Mouse (Mus musculus) kidney, adult 2 months (tissue): ENCODE measurements around the gene Macrod2. TPM values are rescaled to one million over a fixed set of nuclear protein-coding genes. Genes with fewer than 3 reads are reported as not detected.

Source experiments
- DNase-seq: peaks from one replicate; pipeline ENCODE4 v3.0.0; 2021
- H3K27ac ChIP-seq: fragments of 200-500 bp; 2 replicates; pipeline ENCODE4 v1.5.1; 2012; ENCODE audit warnings: low read depth, low read length, control low read depth, inconsistent platforms; ENCODE audit not compliant: insufficient read depth
- H3K27me3 ChIP-seq: fragments of 200-500 bp; replicated peaks from 2 replicates; pipeline ENCODE4 v1.6.1; 2012; ENCODE audit warnings: mild to moderate bottlenecking, moderate library complexity, low read length, inconsistent platforms; ENCODE audit not compliant: control insufficient read depth, insufficient read depth
- H3K36me3 ChIP-seq: fragments of 200-500 bp; 2 replicates; pipeline ENCODE4 v1.6.1; 2012; ENCODE audit warnings: mild to moderate bottlenecking, moderate library complexity, low read length, inconsistent platforms; ENCODE audit not compliant: control insufficient read depth, insufficient read depth
- H3K4me1 ChIP-seq: fragments of 200-500 bp; 2 replicates; pipeline ENCODE4 v1.6.1; 2011; ENCODE audit warnings: low read length; ENCODE audit not compliant: control insufficient read depth, insufficient read depth
- H3K4me3 ChIP-seq: fragments of 200-500 bp; 2 replicates; pipeline ENCODE4 v1.5.1; 2011; ENCODE audit warnings: mild to moderate bottlenecking, low read depth, low read length, control low read depth; ENCODE audit not compliant: insufficient read depth
- CTCF ChIP-seq: fragments of 200-500 bp; conservative IDR thresholded peaks from 2 replicates; pipeline ENCODE4 v1.5.1; 2011; ENCODE audit warnings: low read depth, mild to moderate bottlenecking, control low read depth, low read length, moderate library complexity, mixed read lengths; ENCODE audit not compliant: insufficient read depth, insufficient read length
- POLR2A ChIP-seq: fragments of 200-500 bp; IDR thresholded peaks from one replicate; pipeline ENCODE4 v1.6.1; 2011; ENCODE audit warnings: low read depth, low read length, control low read depth
- WGBS: fragments of 180-500 bp; shearing (Covaris S2); methylation state at CpG from one replicate; pipeline ENCODE4 v1.1.7; 2018; 5-methylcytosine and 5-hydroxymethylcytosine counted together
- polyA plus RNA-seq: library from polyadenylated mRNA; depleted of rRNA; stranded (reverse); fragments of >200 nt; gene quantifications from 2 replicates; pipeline ENCODE4 v1.2.3, GENCODE M21; 2012

Macrod2 gene
- polyA plus RNA-seq, 1 experiment, result 9.8 TPM

DNA sequence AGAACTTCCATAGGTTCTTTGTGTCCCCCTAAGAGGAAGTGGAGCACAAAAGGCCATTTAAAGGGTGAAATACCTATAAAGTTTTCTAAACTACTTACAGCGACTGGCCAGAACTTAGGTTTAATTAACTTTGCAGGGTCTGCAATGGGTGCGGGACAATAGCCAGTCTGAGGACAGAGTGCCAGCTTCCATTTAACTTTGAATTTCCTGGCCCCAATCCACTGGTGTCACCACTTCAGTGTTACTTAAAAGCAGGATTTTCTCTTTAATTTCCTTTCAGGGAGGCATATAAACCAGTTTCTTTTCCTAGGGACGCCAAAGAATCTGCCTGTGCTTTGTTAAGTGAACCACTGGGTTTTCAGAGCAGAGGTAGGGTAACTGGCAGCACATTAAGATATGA lies 303.5 kb downstream of the Macrod2 start:
- Histone ChIP-seq H3K27ac (no peak overlapping the region), H3K4me1 (no peaks in the 10 kb centered on the region), H3K36me3 (no peaks in the 10 kb centered on the region), H3K4me3 (no peak overlapping the region), H3K27me3 (no peaks in the 10 kb centered on the region)
- 62% methylated on average over 3 of the region's 3 CpGs for WGBS
- TF ChIP-seq POLR2A (no peak), CTCF (no peak)
- no peak for DNase-seq

DNA sequence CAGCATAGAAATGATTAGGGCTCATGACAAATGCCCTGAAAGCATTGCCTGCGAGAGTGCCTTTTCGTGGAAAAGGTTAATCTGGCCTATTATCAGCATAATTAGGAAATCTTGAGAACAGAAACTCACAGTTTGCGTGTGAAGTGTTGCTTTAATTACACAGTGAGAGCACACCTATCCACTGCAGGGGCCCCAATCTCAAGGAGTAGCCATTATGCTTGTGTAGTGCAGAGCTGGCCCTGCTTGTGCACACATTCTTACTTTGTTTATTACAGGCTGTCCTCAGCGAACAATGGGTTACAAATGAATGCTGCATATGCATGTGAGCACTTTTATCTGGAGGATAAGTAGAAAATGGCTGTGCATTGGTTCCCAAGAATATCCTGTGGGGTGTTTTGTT lies 308.3 kb downstream of the Macrod2 start:
- H3K4me3 ChIP-seq, result no peak overlapping the region
- 0 out of 2 replicates have a peak, but pooled peaks cover 3% of the 10 kb centered on the region for H3K4me1 ChIP-seq
- no peaks in the 10 kb centered on the region for H3K36me3 ChIP-seq
- no peak for DNase-seq
- WGBS, result 84% methylated on average over 4 of the region's 4 CpGs
- TF ChIP-seq CTCF (no peak), POLR2A (no peak)
- no peaks in the 10 kb centered on the region for H3K27me3 ChIP-seq
- H3K27ac ChIP-seq, result no peak overlapping the region

DNA sequence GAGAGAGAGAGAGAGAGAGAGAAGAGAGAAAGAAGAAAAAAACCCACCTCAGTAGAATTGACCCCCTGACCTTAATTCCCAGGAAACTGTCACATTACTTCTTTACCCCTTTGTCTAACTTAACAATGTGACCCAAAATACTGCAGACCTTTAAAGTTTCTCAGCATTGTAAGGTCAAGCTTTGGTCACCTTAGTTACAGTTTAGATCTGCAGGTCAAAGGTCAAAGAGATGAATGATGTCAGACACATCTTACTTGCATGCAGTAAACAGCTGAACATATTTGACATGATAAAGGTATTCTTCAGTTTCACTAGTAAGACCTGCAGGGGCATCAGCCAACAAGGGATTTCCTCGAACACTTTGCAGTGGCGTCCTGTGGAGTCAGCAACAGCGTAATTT lies 309.0 kb downstream of the Macrod2 start:
- TF ChIP-seq CTCF (no peak), POLR2A (no peak)
- no peaks in the 10 kb centered on the region for H3K36me3 ChIP-seq
- 47% methylated on average over 3 of the region's 3 CpGs for WGBS
- no peaks in the 10 kb centered on the region for H3K27me3 ChIP-seq
- no peak overlapping the region for H3K4me3 ChIP-seq
- H3K4me1 ChIP-seq, result 0 out of 2 replicates have a peak, but pooled peaks cover 3% of the 10 kb centered on the region
- DNase-seq, result no peak
- no peak overlapping the region for H3K27ac ChIP-seq

DNA sequence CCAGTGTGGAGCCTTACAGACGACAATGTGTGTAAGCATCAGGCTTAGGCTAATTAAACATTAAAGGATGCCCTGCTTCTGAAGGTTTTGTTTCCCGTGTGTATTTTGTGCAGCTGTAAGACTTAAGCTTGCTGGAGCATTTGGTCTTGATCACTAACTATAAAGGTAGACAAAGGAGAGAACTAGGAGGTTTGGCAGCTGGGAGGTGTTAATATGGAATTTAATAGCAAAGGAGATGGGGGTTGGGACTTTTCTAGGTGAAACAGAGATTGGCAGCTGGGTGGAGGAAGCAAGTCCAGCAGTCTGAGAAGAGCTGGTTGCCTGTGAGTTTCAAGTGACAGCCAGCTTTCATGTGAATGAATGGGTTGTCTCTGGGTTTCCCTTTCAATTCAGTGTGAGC lies 310.2 kb downstream of the Macrod2 start:
- WGBS, result 34% methylated on average over 2 of the region's 2 CpGs
- Histone ChIP-seq H3K27me3 (no peaks in the 10 kb centered on the region), H3K4me1 (0 out of 2 replicates have a peak, but pooled peaks cover 3% of the 10 kb centered on the region), H3K4me3 (no peak overlapping the region), H3K36me3 (no peaks in the 10 kb centered on the region), H3K27ac (no peak overlapping the region)
- TF ChIP-seq CTCF (no peak), POLR2A (no peak)
- DNase-seq, result no peak

DNA sequence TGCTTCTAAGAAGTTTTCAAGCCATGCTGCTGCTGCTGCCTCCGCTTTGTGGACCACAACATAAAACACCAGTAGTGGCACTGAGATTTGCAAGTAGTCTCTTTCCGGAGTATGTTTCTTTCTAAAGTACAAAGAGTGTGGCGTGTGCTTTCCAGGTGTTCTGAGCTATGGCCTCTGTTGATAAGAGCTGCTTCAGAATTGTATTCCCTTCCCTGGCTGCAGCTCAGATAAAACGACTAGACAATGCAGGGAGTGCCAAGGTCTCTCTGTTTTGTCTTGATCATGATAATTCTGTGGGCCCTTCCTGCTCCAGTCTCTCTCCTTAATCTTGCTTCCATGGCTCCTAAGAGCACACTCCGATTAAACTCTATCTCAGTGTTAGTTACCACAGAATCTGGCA lies 312.4 kb downstream of the Macrod2 start:
- Histone ChIP-seq H3K27me3 (no peaks in the 10 kb centered on the region), H3K36me3 (no peaks in the 10 kb centered on the region), H3K4me3 (no peak overlapping the region), H3K4me1 (0 out of 2 replicates have a peak, but pooled peaks cover 3% of the 10 kb centered on the region), H3K27ac (no peak overlapping the region)
- TF ChIP-seq CTCF, result no peak
- no peak for TF ChIP-seq POLR2A
- no peak for DNase-seq
- 84% methylated on average over 5 of the region's 5 CpGs for WGBS

DNA sequence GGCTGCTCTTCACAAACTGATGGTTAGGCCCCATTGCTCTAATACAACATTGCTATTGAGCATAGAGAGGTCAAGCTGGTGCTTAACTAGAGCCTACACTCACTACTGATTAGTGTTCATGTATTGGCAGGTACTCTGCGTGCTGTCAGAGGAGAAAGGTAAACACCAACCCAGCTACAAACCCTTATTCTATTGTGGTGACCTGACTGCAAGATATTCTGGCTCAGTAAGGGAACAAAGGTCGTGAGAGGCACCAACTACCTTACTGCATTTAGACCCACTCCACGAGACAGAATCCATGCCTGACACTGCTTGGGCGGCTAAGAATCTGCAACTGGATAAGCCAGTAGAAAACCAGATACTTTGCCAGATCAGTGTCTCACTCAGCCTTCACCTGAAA lies 320.7 kb downstream of the Macrod2 start:
- H3K27ac ChIP-seq, result no peak overlapping the region
- 77% methylated on average over 4 of the region's 4 CpGs for WGBS
- no peak overlapping the region for H3K4me3 ChIP-seq
- TF ChIP-seq POLR2A (no peak), CTCF (no peak)
- H3K4me1 ChIP-seq, result no peaks in the 10 kb centered on the region
- H3K27me3 ChIP-seq, result no peaks in the 10 kb centered on the region
- no peak for DNase-seq
- H3K36me3 ChIP-seq, result no peaks in the 10 kb centered on the region

DNA sequence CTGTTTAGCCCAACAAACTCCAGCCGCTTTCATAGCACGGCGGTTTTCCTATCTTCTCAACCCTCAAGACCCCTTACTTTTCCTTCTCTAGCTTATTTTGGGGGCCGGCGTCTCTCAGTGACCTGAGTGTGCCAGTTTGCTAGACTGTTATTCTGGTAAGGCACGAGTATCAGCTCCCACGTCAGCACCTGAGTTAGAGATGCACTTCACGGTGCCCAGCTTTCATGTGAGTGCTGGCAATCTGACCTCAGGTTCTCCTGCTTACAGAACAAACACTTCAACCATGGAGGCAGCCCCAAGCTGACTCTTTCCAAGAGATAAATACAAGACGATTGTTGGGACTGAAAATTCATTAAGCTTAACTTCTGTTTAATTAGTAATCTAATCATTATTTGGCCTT lies 322.3 kb downstream of the Macrod2 start:
- Histone ChIP-seq H3K4me3 (no peak overlapping the region), H3K27ac (no peak overlapping the region), H3K27me3 (no peaks in the 10 kb centered on the region), H3K36me3 (no peaks in the 10 kb centered on the region), H3K4me1 (no peaks in the 10 kb centered on the region)
- TF ChIP-seq POLR2A, result no peak
- no peak for TF ChIP-seq CTCF
- DNase-seq, result no peak
- WGBS, result 67% methylated on average over 9 of the region's 9 CpGs
